Mouse (Mus musculus): ENCODE results near the gene Anapc11. TPM values are rescaled to one million over a fixed set of nuclear protein-coding genes. Genes with fewer than 3 reads are reported as not detected.

The Anapc11 gene
- total RNA-seq, 2 experiments from 2014 or later = 60.1 to 67.6 TPM

- DNase-seq = no peak
Measured at GRCm38 (mm10) chr11:120657301-120657700, 59.1 kb downstream of the Anapc11 start.

Small RNA genes lying within 50 kb of the gene (microRNA-seq; reads per million reads assigned to microRNA genes)
- gene Mir6936 = 0 to 0.25 reads per million in 2 experiments

Other genes with a start within 250 kb of the Anapc11 start
- 100 to 1,000 TPM; 439 to 618 TPM for gene Actg1, start 249.9 kb upstream of the Anapc11 start, total RNA-seq (2021)
- under 1 TPM; 0.50 to 0.61 TPM for gene Fscn2, start 236.9 kb upstream of the Anapc11 start, total RNA-seq (2021)
- 10 to 100 TPM; 14.6 to 15.3 TPM for gene Faap100, start 219.7 kb upstream of the Anapc11 start, total RNA-seq (2021)
- 10 to 100 TPM; 60.6 to 66.6 TPM for gene Nploc4, start 160.7 kb upstream of the Anapc11 start, total RNA-seq (2021)
- not detected for gene Tspan10, start 155.8 kb upstream of the Anapc11 start, total RNA-seq (2021)
- gene Pde6g, start 144.9 kb upstream of the Anapc11 start, total RNA-seq (2021) = under 1 TPM; 0.23 to 0.41 TPM
- 10 to 100 TPM; 21.2 to 24.1 TPM for gene Oxld1, start 140.4 kb upstream of the Anapc11 start, total RNA-seq (2021)
- 1 to 10 TPM; 5.5 to 6.8 TPM for gene Ccdc137, start 140.3 kb upstream of the Anapc11 start, total RNA-seq (2021)
- gene Arl16, start 130.8 kb upstream of the Anapc11 start, total RNA-seq (2021) = 10 to 100 TPM; 16.1 to 17.5 TPM
- gene Mrpl12, start 113.8 kb upstream of the Anapc11 start, total RNA-seq (2021) = 100 to 1,000 TPM; 121 to 147 TPM
- gene Slc25a10, start 106.6 kb upstream of the Anapc11 start, total RNA-seq (2021) = 10 to 100 TPM in 1 of 2 experiments, 1 to 10 TPM in 1; 9.7 to 11.1 TPM
- gene Gcgr, start 67.7 kb upstream of the Anapc11 start, total RNA-seq (2021) = under 1 TPM; 0.09 to 0.75 TPM
- gene Mcrip1, start 48.7 kb upstream of the Anapc11 start, total RNA-seq (2021) = 10 to 100 TPM; 51.3 to 52.7 TPM
- gene Ppp1r27, start 47.3 kb upstream of the Anapc11 start, total RNA-seq (2021) = 100 to 1,000 TPM; 156 to 183 TPM
- 100 to 1,000 TPM; 349 to 414 TPM for gene P4hb, start 25.2 kb upstream of the Anapc11 start, total RNA-seq (2021)
- gene Arhgdia, start 16.8 kb upstream of the Anapc11 start, total RNA-seq (2021) = 100 to 1,000 TPM; 163 to 197 TPM
- 10 to 100 TPM; 72.1 to 77.3 TPM for gene Alyref, start 56 bp upstream of the Anapc11 start, total RNA-seq (2021)
- not detected for gene Npb, start 10.1 kb downstream of the Anapc11 start, total RNA-seq (2021)
- 10 to 100 TPM; 29.7 to 30.9 TPM for gene Pcyt2, start 19.5 kb downstream of the Anapc11 start, total RNA-seq (2021)
- 1 to 10 TPM; 6.5 to 9.2 TPM for gene Sirt7, start 26.8 kb downstream of the Anapc11 start, total RNA-seq (2021)
- gene Mafg, start 35.2 kb downstream of the Anapc11 start, total RNA-seq (2021) = 10 to 100 TPM; 27.6 to 39.6 TPM
- gene Pycr1, start 45.3 kb downstream of the Anapc11 start, total RNA-seq (2021) = 10 to 100 TPM; 15.1 to 18.1 TPM
- gene Myadml2, start 49.7 kb downstream of the Anapc11 start, total RNA-seq (2021) = 10 to 100 TPM; 89.2 to 92.0 TPM
- gene Notum, start 62.8 kb downstream of the Anapc11 start, total RNA-seq (2021) = 1 to 10 TPM in 1 of 2 experiments, not detected in 1; 1.2 TPM
- 10 to 100 TPM; 34.8 to 39.8 TPM for gene Aspscr1, start 74.6 kb downstream of the Anapc11 start, total RNA-seq (2021)
- gene Cenpx, start 115.3 kb downstream of the Anapc11 start, total RNA-seq (2021) = 10 to 100 TPM; 34.9 to 35.6 TPM
- gene Lrrc45, start 115.5 kb downstream of the Anapc11 start, total RNA-seq (2021) = 10 to 100 TPM in 1 of 2 experiments, 1 to 10 TPM in 1; 7.7 to 10.1 TPM
- gene Rac3, start 123.0 kb downstream of the Anapc11 start, total RNA-seq (2021) = 1 to 10 TPM; 1.8 to 2.7 TPM
- 1 to 10 TPM; 3.4 to 3.7 TPM for gene Dcxr, start 128.9 kb downstream of the Anapc11 start, total RNA-seq (2021)
- gene Cbr2, start 133.7 kb downstream of the Anapc11 start, total RNA-seq (2021) = 10 to 100 TPM in 1 of 2 experiments, 1 to 10 TPM in 1; 9.9 to 10.8 TPM
- 10 to 100 TPM; 13.3 to 15.9 TPM for gene Hmga1b, start 164.4 kb downstream of the Anapc11 start, total RNA-seq (2021)
- 1 to 10 TPM; 6.3 to 7.7 TPM for gene Rfng, start 185.8 kb downstream of the Anapc11 start, total RNA-seq (2021)
- 10 to 100 TPM; 57.3 to 61.5 TPM for gene Gps1, start 185.9 kb downstream of the Anapc11 start, total RNA-seq (2021)
- gene Dus1l, start 198.0 kb downstream of the Anapc11 start, total RNA-seq (2021) = 10 to 100 TPM; 29.9 to 34.0 TPM
- 10 to 100 TPM; 21.8 to 26.4 TPM for gene Fasn, start 226.1 kb downstream of the Anapc11 start, total RNA-seq (2021)

Data from gastrocnemius, postnatal 10 days (tissue).